Mouse (Mus musculus) gastrocnemius, postnatal 25 days (tissue): ENCODE results near the gene Mbd6. TPM values are rescaled to one million over a fixed set of nuclear protein-coding genes. Genes with fewer than 3 reads are reported as not detected.

ENCODE experiments used
- DNase-seq: peaks from one replicate; pipeline ENCODE4 v3.0.0; 2022
- total RNA-seq, 2 experiments: library from RNA; stranded (reverse); gene quantifications; 1 replicate in 1 of 2; 2 replicates in 1 of 2; pipeline ENCODE4 v1.2.3; 2021

Mbd6 gene
- total RNA-seq, 2 experiments from 2014 or later, result 12.7 to 14.3 TPM

GRCm38 (mm10) chr10:127287936-127288293 is 903 bp downstream of the Mbd6 start:
- DNase-seq, result no peak

- no peak for DNase-seq
Observed at GRCm38 (mm10) chr10:127287271-127287935, 1.4 kb downstream of the Mbd6 start.

- no peak for DNase-seq
Observed at GRCm38 (mm10) chr10:127286730-127287129, 2.1 kb downstream of the Mbd6 start.

- no peak for DNase-seq
Observed at GRCm38 (mm10) chr10:127286194-127286593, 2.6 kb downstream of the Mbd6 start.

GRCm38 (mm10) chr10:127285644-127286043 is 3.2 kb downstream of the Mbd6 start:
- no peak for DNase-seq

- no peak for DNase-seq
Observed at GRCm38 (mm10) chr10:127284724-127285500, 3.9 kb downstream of the Mbd6 start.

GRCm38 (mm10) chr10:127284105-127284622 is 4.7 kb downstream of the Mbd6 start:
- DNase-seq, result no peak

GRCm38 (mm10) chr10:127282620-127283215 is 6.1 kb downstream of the Mbd6 start:
- DNase-seq, result peak; percentile 43

- DNase-seq, result no peak
Observed at GRCm38 (mm10) chr10:127281316-127281715, 7.5 kb downstream of the Mbd6 start.

- no peak for DNase-seq
Observed at GRCm38 (mm10) chr10:127279730-127280129, 9.1 kb downstream of the Mbd6 start.

GRCm38 (mm10) chr10:127274261-127275022 is 14.4 kb downstream of the Mbd6 start:
- no peak for DNase-seq

GRCm38 (mm10) chr10:127272371-127272770 is 16.4 kb downstream of the Mbd6 start:
- no peak for DNase-seq

GRCm38 (mm10) chr10:127269884-127270283 is 18.9 kb downstream of the Mbd6 start:
- DNase-seq, result no peak

- DNase-seq, result peak; percentile 56
Observed at GRCm38 (mm10) chr10:127269036-127269435, 19.8 kb downstream of the Mbd6 start.

- DNase-seq, result no peak
Observed at GRCm38 (mm10) chr10:127268401-127268800, 20.4 kb downstream of the Mbd6 start.

- no peak for DNase-seq
Observed at GRCm38 (mm10) chr10:127267318-127267717, 21.5 kb downstream of the Mbd6 start.

- peak; percentile 96 for DNase-seq
Observed at GRCm38 (mm10) chr10:127266112-127267091, 22.4 kb downstream of the Mbd6 start, which contains the start of gene Dctn2. Dctn2 (plus strand) TSS chr10:127266368.

GRCm38 (mm10) chr10:127265727-127266111 is 23.1 kb downstream of the Mbd6 start:
- no peak for DNase-seq

GRCm38 (mm10) chr10:127264971-127265370 is 23.8 kb downstream of the Mbd6 start:
- DNase-seq, result no peak

GRCm38 (mm10) chr10:127264336-127264735 is 24.5 kb downstream of the Mbd6 start:
- DNase-seq, result no peak

- no peak for DNase-seq
Observed at GRCm38 (mm10) chr10:127263631-127264030, 25.2 kb downstream of the Mbd6 start.
